Mouse (Mus musculus): Measurements from ENCODE around the gene Cd93.

DNA sequence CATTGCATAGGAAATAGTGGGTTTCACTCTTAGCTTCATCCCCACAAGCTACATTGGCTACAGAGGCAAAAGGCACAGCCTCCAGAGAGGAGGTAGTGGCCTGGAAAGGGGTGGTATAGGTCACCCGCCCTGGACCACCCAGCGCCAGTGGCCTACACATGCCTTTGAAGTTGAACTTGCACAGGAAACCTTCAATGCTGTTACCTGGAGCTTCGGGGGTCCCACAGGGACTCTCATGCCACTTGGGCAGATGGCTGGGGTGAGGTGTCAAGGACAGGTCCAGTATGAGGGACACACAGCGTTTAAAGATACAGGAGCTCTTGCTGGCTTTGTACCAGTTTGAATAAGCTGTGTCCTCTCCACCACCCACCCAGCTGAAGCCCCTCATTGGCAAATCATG lies 653 bp downstream of the Cd93 start:
- TF ChIP-seq CTCF (IDR thresholded peaks at IDR 0.05; ENCODE audit: control insufficient read depth, insufficient read depth, low read length): no peak
- no peak for TF ChIP-seq POLR2A (IDR thresholded peaks at IDR 0.05; ENCODE audit: borderline replicate concordance, control insufficient read depth, low read depth, low read length)

Measured in bone marrow, adult 2 months (tissue).